Mouse (Mus musculus): ENCODE measurements around the gene Hist2h2be. TPM values are rescaled to one million over a fixed set of nuclear protein-coding genes. Genes with fewer than 3 reads are reported as not detected.

Hist2h2be gene
- total and polyA plus RNA-seq, 3 experiments: 1.8 to 3.2 TPM; not detected in 1

GRCm38 (mm10) chr3:96260220-96260619, 39.3 kb downstream of the Hist2h2be start:
- peak overlapping the region; percentile 31; the same call in 1 of the 2 replicates for H3K27ac ChIP-seq (ENCODE audit: control insufficient read depth, low read depth, low read length)
- peaks cover 7% of the 10 kb centered on the region; the same call in 1 of the 2 replicates for H3K79me2 ChIP-seq (ENCODE audit: control insufficient read depth, insufficient read depth, low read length, poor library complexity)
- H3K36me3 ChIP-seq (ENCODE audit: control insufficient read depth in 1 of 2, insufficient read depth in 2 of 2, low read length in 2 of 2): peaks cover 0 to 46% of the 10 kb centered on the region in 2 experiments; a peak in 2 of 4 replicates
- H3K9ac ChIP-seq (ENCODE audit: control insufficient read depth, low read depth, low read length, poor library complexity, severe bottlenecking): no peak overlapping the region
- H3K4me1 ChIP-seq (ENCODE audit: control insufficient read depth in 1 of 2, insufficient read depth in 2 of 2, low read length in 2 of 2): peaks cover 19 to 53% of the 10 kb centered on the region in 2 experiments
- H3K9me3 ChIP-seq (replicated peaks; ENCODE audit: insufficient read depth, low read length): no peaks in the 10 kb centered on the region
- DNase-seq (ENCODE audit: low read depth, low spot score): peak; percentile 76
- TF ChIP-seq ETS1 (IDR thresholded peaks at IDR 0.05; ENCODE audit: low read depth, low read length): no peak
- TF ChIP-seq ELF1 (IDR thresholded peaks at IDR 0.05; ENCODE audit: low read depth, low read length): no peak
- no peak for TF ChIP-seq HCFC1 (IDR thresholded peaks at IDR 0.05; ENCODE audit: low read depth, low read length)
- TF ChIP-seq ZKSCAN1 (IDR thresholded peaks at IDR 0.05; ENCODE audit: low read depth, low read length): no peak
- TF ChIP-seq MAX (IDR thresholded peaks at IDR 0.05; ENCODE audit: low read length): no peak
- no peak for TF ChIP-seq CTCF (IDR thresholded peaks at IDR 0.05 in 2 of 3, conservative IDR thresholded peaks at IDR 0.05 in 1 of 3; ENCODE audit: control insufficient read depth in 1 of 3, insufficient read depth in 1 of 3, low read depth in 2 of 3, low read length in 3 of 3, poor library complexity in 1 of 3, severe bottlenecking in 1 of 3)
- no peak for TF ChIP-seq KAT2A (conservative IDR thresholded peaks at IDR 0.05; ENCODE audit: low read depth, low read length)
- TF ChIP-seq MXI1 (IDR thresholded peaks at IDR 0.05; ENCODE audit: low read depth, low read length): no peak
- no peak for TF ChIP-seq MAZ (IDR thresholded peaks at IDR 0.05; ENCODE audit: low read depth, low read length)
- no peak for TF ChIP-seq ZMIZ1 (IDR thresholded peaks at IDR 0.05; ENCODE audit: low read depth, low read length)
- no peak for TF ChIP-seq EP300 (IDR thresholded peaks at IDR 0.05; ENCODE audit: low read depth in 1 of 2, low read length in 2 of 2)
- TF ChIP-seq TBP (IDR thresholded peaks at IDR 0.05; ENCODE audit: low read depth, low read length): no peak
- H3K4me3 ChIP-seq (ENCODE audit: control insufficient read depth in 1 of 2, insufficient read depth in 1 of 2, low read depth in 2 of 2, low read length in 2 of 2): no peak overlapping the region
- H3K27me3 ChIP-seq (ENCODE audit: control insufficient read depth in 1 of 2, insufficient read depth in 2 of 2, low read length in 2 of 2): no peaks in the 10 kb centered on the region

- Histone ChIP-seq H3K79me2 (ENCODE audit: control insufficient read depth, insufficient read depth, low read length, poor library complexity) (peaks cover 7% of the 10 kb centered on the region; the same call in 1 of the 2 replicates), H3K9ac (ENCODE audit: control insufficient read depth, low read depth, low read length, poor library complexity, severe bottlenecking) (peak overlapping the region; percentile 68), H3K27ac (ENCODE audit: control insufficient read depth, low read depth, low read length) (peak overlapping the region; percentile 99), H3K9me3 (replicated peaks; ENCODE audit: insufficient read depth, low read length) (no peaks in the 10 kb centered on the region), H3K36me3 (ENCODE audit: control insufficient read depth in 1 of 2, insufficient read depth in 2 of 2, low read length in 2 of 2) (peaks cover 0 to 45% of the 10 kb centered on the region in 2 experiments; a peak in 2 of 4 replicates), H3K27me3 (ENCODE audit: control insufficient read depth in 1 of 2, insufficient read depth in 2 of 2, low read length in 2 of 2) (no peaks in the 10 kb centered on the region), H3K4me1 (ENCODE audit: control insufficient read depth in 1 of 2, insufficient read depth in 2 of 2, low read length in 2 of 2) (peaks cover 5 to 47% of the 10 kb centered on the region in 2 experiments), H3K4me3 (ENCODE audit: control insufficient read depth in 1 of 2, insufficient read depth in 1 of 2, low read depth in 2 of 2, low read length in 2 of 2) (peak overlapping the region in 1 of 2 experiments; percentile 37; a peak in 2 of 4 replicates)
- DNase-seq (ENCODE audit: low read depth, low spot score): no peak
- no peak for TF ChIP-seq ETS1 (IDR thresholded peaks at IDR 0.05; ENCODE audit: low read depth, low read length)
- TF ChIP-seq RCOR1 (IDR thresholded peaks at IDR 0.05; ENCODE audit: low read depth, low read length): no peak
- TF ChIP-seq USF1 (IDR thresholded peaks at IDR 0.05; ENCODE audit: low read depth, low read length): no peak
- no peak for TF ChIP-seq MXI1 (IDR thresholded peaks at IDR 0.05; ENCODE audit: low read depth, low read length)
- no peak for TF ChIP-seq KAT2A (conservative IDR thresholded peaks at IDR 0.05; ENCODE audit: low read depth, low read length)
- no peak for TF ChIP-seq SMC3 (IDR thresholded peaks at IDR 0.05; ENCODE audit: low read depth, low read length)
- no peak for TF ChIP-seq GATA1 (IDR thresholded peaks at IDR 0.05; ENCODE audit: low read depth, low read length)
- TF ChIP-seq TCF12 (IDR thresholded peaks at IDR 0.05; ENCODE audit: low read depth, low read length): no peak
- TF ChIP-seq CHD2 (IDR thresholded peaks at IDR 0.05; ENCODE audit: low read length): no peak
- no peak for TF ChIP-seq EP300 (IDR thresholded peaks at IDR 0.05; ENCODE audit: low read depth in 1 of 2, low read length in 2 of 2)
- TF ChIP-seq NELFE (IDR thresholded peaks at IDR 0.05; ENCODE audit: low read depth, low read length): no peak
- no peak for TF ChIP-seq NRF1 (IDR thresholded peaks at IDR 0.05; ENCODE audit: insufficient read depth, low read depth, low read length, poor library complexity, severe bottlenecking)
These were observed 40.7 kb downstream of the Hist2h2be start for GRCm38 (mm10) chr3:96261623-96262022.

All from MEL (cell line).